Mouse (Mus musculus) testis, adult 2 months (tissue): ENCODE results near the gene Syna. TPM values are rescaled to one million over a fixed set of nuclear protein-coding genes. Genes with fewer than 3 reads are reported as not detected.

ENCODE experiments used
- H3K27ac ChIP-seq: fragments of 200-500 bp; 2 replicates; pipeline ENCODE4 v1.5.1; 2012; ENCODE audit warnings: low read depth, low read length; ENCODE audit not compliant: control insufficient read depth, insufficient read depth
- H3K27me3 ChIP-seq: fragments of 200-500 bp; 2 replicates; pipeline ENCODE4 v1.6.1; 2012; ENCODE audit warnings: mild to moderate bottlenecking, low read length, moderate library complexity; ENCODE audit not compliant: control insufficient read depth, insufficient read depth
- H3K36me3 ChIP-seq: fragments of 200-500 bp; 2 replicates; pipeline ENCODE4 v1.6.1; 2012; ENCODE audit warnings: mild to moderate bottlenecking, low read length; ENCODE audit not compliant: control insufficient read depth, insufficient read depth
- H3K4me1 ChIP-seq: fragments of 200-500 bp; 2 replicates; pipeline ENCODE4 v1.6.1; 2012; ENCODE audit warnings: low read length; ENCODE audit not compliant: control insufficient read depth, insufficient read depth
- H3K4me3 ChIP-seq: fragments of 200-500 bp; 2 replicates; pipeline ENCODE4 v1.5.1; 2012; ENCODE audit warnings: low read depth, mild to moderate bottlenecking, low read length, moderate library complexity, mixed read lengths; ENCODE audit not compliant: control insufficient read depth
- CTCF ChIP-seq: fragments of 200-500 bp; IDR thresholded peaks from 2 replicates; pipeline ENCODE4 v1.5.1; 2012; ENCODE audit warnings: low read depth, mild to moderate bottlenecking, inconsistent platforms, low read length, moderate library complexity; ENCODE audit not compliant: control insufficient read depth, insufficient read depth, insufficient replicate concordance
- POLR2A ChIP-seq: fragments of 200-500 bp; IDR thresholded peaks from 2 replicates; pipeline ENCODE4 v1.6.1; 2012; ENCODE audit warnings: low read depth, mild to moderate bottlenecking, inconsistent platforms, low read length, moderate library complexity; ENCODE audit not compliant: control insufficient read depth
- polyA plus RNA-seq: library from polyadenylated mRNA; depleted of rRNA; stranded (reverse); fragments of >200 nt; gene quantifications from 2 replicates; pipeline ENCODE4 v1.2.3, GENCODE M21; 2012

The Syna gene
- polyA plus RNA-seq, 1 experiment, result 0.27 TPM

- peaks cover 7% of the 10 kb centered on the region for H3K4me1 ChIP-seq
- no peak overlapping the region for H3K27ac ChIP-seq
- no peaks in the 10 kb centered on the region for H3K27me3 ChIP-seq
- TF ChIP-seq CTCF (peak; percentile 54; the same call in 1 of the 2 replicates), POLR2A (no peak)
- no peaks in the 10 kb centered on the region for H3K36me3 ChIP-seq
- H3K4me3 ChIP-seq, result no peak overlapping the region
These were observed 33.8 kb downstream of the Syna start for GRCm38 (mm10) chr5:134525971-134526711.

- TF ChIP-seq CTCF, result no peak
- no peak for TF ChIP-seq POLR2A
- H3K36me3 ChIP-seq, result no peaks in the 10 kb centered on the region
- H3K27ac ChIP-seq, result no peak overlapping the region
- no peak overlapping the region for H3K4me3 ChIP-seq
- no peaks in the 10 kb centered on the region for H3K27me3 ChIP-seq
- H3K4me1 ChIP-seq, result peaks cover 7% of the 10 kb centered on the region
These were observed 36.2 kb downstream of the Syna start for GRCm38 (mm10) chr5:134523728-134524127.

- Histone ChIP-seq H3K27me3 (no peaks in the 10 kb centered on the region), H3K36me3 (no peaks in the 10 kb centered on the region), H3K4me1 (peaks cover 7% of the 10 kb centered on the region), H3K27ac (no peak overlapping the region), H3K4me3 (peak overlapping the region; percentile 11)
- TF ChIP-seq POLR2A, result no peak
- TF ChIP-seq CTCF, result no peak
These were observed 37.4 kb downstream of the Syna start for GRCm38 (mm10) chr5:134522524-134522923.

GRCm38 (mm10) chr5:134521806-134522205 is 38.2 kb downstream of the Syna start:
- no peaks in the 10 kb centered on the region for H3K36me3 ChIP-seq
- H3K4me1 ChIP-seq, result peaks cover 7% of the 10 kb centered on the region
- no peak overlapping the region for H3K4me3 ChIP-seq
- no peak overlapping the region for H3K27ac ChIP-seq
- TF ChIP-seq CTCF (no peak), POLR2A (no peak)
- H3K27me3 ChIP-seq, result no peaks in the 10 kb centered on the region

- no peak overlapping the region for H3K4me3 ChIP-seq
- H3K36me3 ChIP-seq, result no peaks in the 10 kb centered on the region
- TF ChIP-seq POLR2A, result no peak
- no peak for TF ChIP-seq CTCF
- H3K27ac ChIP-seq, result no peak overlapping the region
- H3K4me1 ChIP-seq, result peaks cover 7% of the 10 kb centered on the region
- H3K27me3 ChIP-seq, result no peaks in the 10 kb centered on the region
These were observed 38.8 kb downstream of the Syna start for GRCm38 (mm10) chr5:134521131-134521530.

- no peak for TF ChIP-seq CTCF
- TF ChIP-seq POLR2A, result no peak
- Histone ChIP-seq H3K36me3 (no peaks in the 10 kb centered on the region), H3K27ac (no peak overlapping the region), H3K4me3 (no peak overlapping the region), H3K4me1 (peaks cover 7% of the 10 kb centered on the region), H3K27me3 (no peaks in the 10 kb centered on the region)
These were observed 39.9 kb downstream of the Syna start for GRCm38 (mm10) chr5:134520120-134520519.

GRCm38 (mm10) chr5:134519471-134519870 is 40.5 kb downstream of the Syna start:
- Histone ChIP-seq H3K4me1 (peaks cover 7% of the 10 kb centered on the region), H3K4me3 (no peak overlapping the region), H3K27me3 (no peaks in the 10 kb centered on the region), H3K36me3 (no peaks in the 10 kb centered on the region), H3K27ac (no peak overlapping the region)
- no peak for TF ChIP-seq CTCF
- TF ChIP-seq POLR2A, result no peak

- TF ChIP-seq CTCF (no peak), POLR2A (no peak)
- Histone ChIP-seq H3K27me3 (no peaks in the 10 kb centered on the region), H3K4me1 (peaks cover 12% of the 10 kb centered on the region), H3K4me3 (no peak overlapping the region), H3K36me3 (no peaks in the 10 kb centered on the region), H3K27ac (no peak overlapping the region)
These were observed 47.9 kb downstream of the Syna start for GRCm38 (mm10) chr5:134512086-134512485.
